Mouse (Mus musculus): ENCODE results near the gene Prdx5.
A peak's percentile ranks its signal among the peaks of the same experiment; 100 is the strongest.

DNA sequence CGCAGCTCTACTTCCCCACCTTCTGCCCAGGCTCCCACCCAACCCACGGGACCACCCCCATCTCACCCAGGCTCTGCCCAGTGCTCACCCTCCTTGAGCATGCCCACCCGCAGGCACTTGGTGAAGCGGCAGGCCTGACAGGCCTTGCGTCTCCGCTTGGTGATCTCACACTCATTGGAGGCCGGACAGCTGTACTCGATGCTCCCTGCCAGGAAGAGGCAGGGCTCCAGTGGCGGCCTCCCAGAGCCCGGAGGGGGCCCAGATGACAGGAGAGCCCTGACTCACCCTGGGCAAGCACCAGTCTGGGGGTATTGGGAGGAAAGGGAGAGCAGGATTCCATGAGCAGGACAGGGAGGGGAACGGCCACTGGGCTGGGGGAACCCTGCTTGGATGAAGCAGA, 4.1 kb upstream of the Prdx5 start:
- TF ChIP-seq POLR2AphosphoS5 (IDR thresholded peaks at IDR 0.05; ENCODE audit: insufficient replicate concordance, low read depth, low read length) (0 out of 2 replicates have a peak, but pooled peaks have one; percentile 61), CTCF (IDR thresholded peaks at IDR 0.05; ENCODE audit: low read depth, low read length) (no peak), TAL1 (conservative IDR thresholded peaks at IDR 0.05; ENCODE audit: low read depth, low read length) (no peak), GATA1 (IDR thresholded peaks at IDR 0.05; ENCODE audit: borderline replicate concordance, low read length) (no peak)
